Mouse (Mus musculus) bone marrow, adult 2 months (tissue): ENCODE data around the gene Plekhf1.

Source experiments
- CTCF ChIP-seq: fragments of 200-500 bp; IDR thresholded peaks from 2 replicates; pipeline ENCODE4 v1.5.1; 2011; ENCODE audit warnings: low read length, control low read depth; ENCODE audit not compliant: control insufficient read depth, insufficient read depth
- POLR2A ChIP-seq: fragments of 200-500 bp; IDR thresholded peaks from 2 replicates; pipeline ENCODE4 v1.6.1; 2011; ENCODE audit warnings: low read depth, mild to moderate bottlenecking, control low read depth, low read length, borderline replicate concordance; ENCODE audit not compliant: control insufficient read depth

DNA sequence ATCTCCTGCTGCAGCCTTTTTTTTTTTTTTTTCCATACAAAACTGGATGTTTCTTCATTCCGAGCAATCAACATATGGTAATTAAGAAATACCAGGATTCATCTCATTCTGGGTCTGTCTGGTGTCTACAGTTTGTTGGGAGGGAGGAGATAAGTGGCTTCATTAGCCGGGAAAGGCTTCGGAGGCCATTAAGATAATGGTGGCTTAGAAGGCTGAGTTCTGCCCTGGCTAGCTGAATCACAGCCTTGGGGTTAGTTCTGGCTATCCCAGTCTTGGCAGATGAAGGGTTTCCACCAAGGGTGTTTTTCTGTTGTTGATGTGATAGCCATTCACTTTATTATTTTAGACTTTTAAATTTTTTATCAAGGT lies 26.5 kb downstream of the Plekhf1 start:
- no peak for TF ChIP-seq POLR2A
- no peak for TF ChIP-seq CTCF
